Mouse (Mus musculus): ENCODE results near the gene Tpcn2. TPM values are rescaled to one million over a fixed set of nuclear protein-coding genes. Genes with fewer than 3 reads are reported as not detected.

Gene Tpcn2
- total RNA-seq, 2 experiments from 2014 or later: 3.2 to 3.6 TPM

DNA sequence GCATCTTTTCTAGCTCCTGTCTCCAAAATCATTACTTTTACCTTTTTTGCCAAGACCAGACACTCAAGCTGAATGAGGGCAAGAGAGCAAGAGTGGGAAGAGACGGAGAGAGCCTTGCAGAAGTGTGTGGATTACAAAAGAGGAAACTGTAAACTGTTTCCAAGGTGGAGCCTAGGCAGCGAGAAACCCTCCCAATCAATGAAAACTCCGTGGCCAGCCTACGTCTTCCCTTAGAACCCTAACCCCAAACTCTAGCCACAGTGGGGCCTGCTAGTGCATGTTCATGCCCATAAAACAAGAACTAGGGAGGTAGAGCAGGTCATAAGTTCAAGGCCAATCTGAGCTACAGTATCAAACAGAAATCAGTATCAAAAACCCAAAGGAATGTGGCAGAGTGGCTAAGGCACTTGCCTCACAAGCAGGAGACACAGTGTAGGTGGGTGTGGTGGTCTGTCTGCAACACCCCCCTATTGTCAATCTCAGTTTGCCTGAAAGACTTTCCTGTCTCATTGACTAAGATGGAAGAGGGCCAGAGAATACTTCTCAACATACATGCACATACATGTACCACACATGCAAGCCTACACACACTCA is 73.2 kb downstream of the Tpcn2 start:
- intact Hi-C loops (cut with DNase I): no loop called here
- DNase-seq: no peak

DNA sequence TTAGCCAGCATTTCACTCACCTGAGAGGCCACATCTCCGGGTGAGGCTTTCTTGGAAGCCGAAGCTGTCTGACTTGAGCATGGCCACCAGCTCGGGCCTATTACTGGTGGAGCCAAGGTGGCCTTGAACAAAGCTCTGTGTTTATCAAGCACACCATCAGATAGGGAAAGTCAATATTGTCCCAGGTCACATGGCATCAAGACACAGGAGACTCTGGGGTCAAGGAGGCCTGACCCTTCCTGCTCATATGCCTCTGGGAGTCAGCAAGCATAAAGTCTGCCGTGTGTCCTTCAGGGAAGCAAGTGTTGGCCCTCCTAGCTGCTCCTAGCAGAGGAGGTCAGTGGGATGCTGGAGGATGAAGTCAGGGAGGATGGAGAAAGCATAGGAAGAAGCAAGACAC is 75.8 kb downstream of the Tpcn2 start, which contains the start of gene 1810010D01Rik:
TSS of gene 1810010D01Rik (minus strand) at position 114 of the 400 bp plus-strand sequence.
- no peak for DNase-seq
- intact Hi-C loops (cut with DNase I): loop anchor here (10.0 kb wide), 1 partner anchor 93 kb away; no protein-coding TSS in a partner anchor

- no peak for DNase-seq
- intact Hi-C loops (cut with DNase I): loop anchor here (10.0 kb wide), 1 partner anchor 92 kb away; no protein-coding TSS in a partner anchor
Observed at GRCm38 (mm10) chr7:145206801-145207200, 77.0 kb downstream of the Tpcn2 start.

- intact Hi-C loops (cut with DNase I): loop anchor here (10.0 kb wide), 1 partner anchor 91 kb away; no protein-coding TSS in a partner anchor
Observed at GRCm38 (mm10) chr7:145206056-145206610, 77.7 kb downstream of the Tpcn2 start.

DNA sequence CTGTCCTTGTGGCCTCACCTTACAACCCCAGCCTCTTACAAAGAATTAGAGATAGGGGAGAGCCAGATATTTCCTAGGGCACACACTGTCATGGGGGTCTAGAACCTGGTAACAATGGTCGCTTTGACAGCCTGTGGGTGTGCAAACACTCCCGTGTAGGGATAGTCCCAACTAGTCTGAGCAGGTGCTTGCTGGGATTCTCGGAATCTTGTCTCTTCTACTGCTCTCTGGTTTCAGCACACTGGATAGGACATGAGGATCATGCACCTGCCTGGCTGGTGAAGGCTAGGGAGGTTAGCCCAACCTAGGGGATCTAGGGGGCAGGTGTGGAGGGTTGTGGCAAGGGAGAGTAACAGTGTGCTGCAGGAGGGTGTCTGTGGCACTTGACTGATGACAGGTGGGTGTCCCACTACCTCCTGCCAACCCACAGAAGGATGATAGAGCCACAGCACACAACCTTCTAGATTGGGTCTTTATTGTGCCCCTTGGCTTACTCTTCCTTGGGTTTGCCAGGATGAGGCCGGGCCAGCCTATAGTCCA is 78.4 kb downstream of the Tpcn2 start:
- intact Hi-C loops (cut with DNase I): loop anchor here (10.0 kb wide), 1 partner anchor 91 kb away; no protein-coding TSS in a partner anchor
- no peak for DNase-seq

More at GRCm38 (mm10) chr7:145206056-145206610, 77.7 kb downstream of the Tpcn2 start:
- DNase-seq: peak; percentile 72 to 82

- DNase-seq: no peak
- intact Hi-C loops (cut with DNase I): loop anchor here (10.0 kb wide), 1 partner anchor 85 kb away; no protein-coding TSS in a partner anchor
Observed at GRCm38 (mm10) chr7:145199711-145200110, 84.1 kb downstream of the Tpcn2 start.

DNA sequence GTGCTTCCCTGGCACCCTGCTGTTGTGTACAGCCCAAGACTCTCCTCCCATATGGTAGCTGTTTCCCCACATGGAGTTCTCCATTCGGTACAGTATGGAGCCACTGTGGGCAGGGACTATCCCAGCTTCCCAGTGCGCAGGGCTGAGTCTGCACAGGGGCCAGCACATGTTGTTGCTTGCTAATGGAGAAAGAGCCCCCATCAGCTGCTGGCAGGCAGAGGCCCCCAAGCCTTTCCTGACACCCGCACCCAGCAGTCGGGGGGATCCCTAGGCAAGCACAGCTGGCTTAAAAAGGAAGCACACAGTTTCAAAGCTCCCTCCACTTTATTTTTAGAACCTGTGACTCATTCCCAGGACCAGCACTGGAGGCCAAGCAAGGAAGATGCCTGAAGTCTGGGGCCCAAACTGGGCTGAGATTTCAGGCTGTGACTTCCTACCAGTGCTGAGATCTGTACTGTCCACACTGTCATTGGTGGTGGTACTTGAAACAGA is 85.5 kb downstream of the Tpcn2 start:
- peak in 1 of 2 experiments; percentile 53 for DNase-seq
- intact Hi-C loops (cut with DNase I): no loop called here

DNA sequence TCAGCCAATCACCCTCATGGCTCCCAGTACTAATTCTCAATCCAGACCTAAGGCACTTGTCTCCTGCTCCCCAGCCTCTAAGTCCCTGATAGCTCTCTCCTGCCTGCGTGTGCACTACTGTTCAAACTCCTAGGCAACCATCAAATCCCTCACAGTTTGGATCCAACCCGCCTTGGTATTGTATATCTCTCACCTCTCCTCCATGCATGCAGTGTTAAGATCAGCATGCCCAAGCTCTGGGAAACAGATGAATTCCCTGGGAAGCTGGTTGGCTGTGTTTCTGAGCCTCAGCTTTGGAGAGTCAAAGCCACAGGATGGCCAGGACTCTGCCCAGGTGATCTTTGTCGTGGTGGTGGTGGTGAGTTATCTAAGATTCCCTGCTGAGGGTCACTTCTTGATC is 86.1 kb downstream of the Tpcn2 start:
- intact Hi-C loops (cut with DNase I): no loop called here
- no peak for DNase-seq

GRCm38 (mm10) chr7:145197042-145197441 is 86.8 kb downstream of the Tpcn2 start:
- intact Hi-C loops (cut with DNase I): no loop called here
- peak in 1 of 2 experiments; percentile 28 for DNase-seq

- DNase-seq: no peak
- intact Hi-C loops (cut with DNase I): no loop called here
Observed at GRCm38 (mm10) chr7:145196340-145196739, 87.5 kb downstream of the Tpcn2 start.

DNA sequence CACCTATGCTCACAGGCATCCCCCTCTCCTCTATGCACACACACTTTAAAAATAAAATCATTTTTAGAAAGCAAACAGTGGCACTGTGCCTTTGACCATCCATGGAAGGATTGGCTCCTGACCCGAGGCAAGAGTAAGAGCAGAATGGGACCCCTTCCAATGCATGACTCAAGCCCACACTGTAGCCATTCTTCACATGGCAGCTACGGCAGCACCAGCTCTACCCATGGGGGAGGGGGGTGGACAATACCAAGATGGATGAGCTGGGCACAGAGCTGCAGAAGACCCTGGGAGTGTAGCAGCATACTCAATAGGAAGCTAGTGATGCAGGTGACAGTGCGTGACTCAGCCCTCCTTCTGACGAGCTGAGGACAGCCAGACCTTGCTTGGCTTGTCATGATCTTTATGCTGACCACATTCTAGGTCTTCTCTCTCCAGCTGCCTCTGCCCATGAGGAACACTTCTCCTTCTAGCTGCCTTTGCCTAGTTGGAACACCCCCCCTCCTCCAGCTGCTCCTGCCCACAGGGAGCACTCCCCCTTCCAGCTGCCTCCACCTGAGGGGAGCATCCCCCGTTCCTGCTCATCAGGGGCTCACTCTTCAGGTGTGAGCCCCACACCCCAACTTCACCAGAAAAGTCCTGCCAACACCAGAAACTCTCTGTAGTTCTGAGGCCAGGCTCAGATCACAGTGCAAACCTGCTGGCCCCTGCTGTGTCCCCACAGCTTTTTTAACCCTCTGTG is 88.5 kb downstream of the Tpcn2 start:
- peak in 1 of 2 experiments; percentile 42 for DNase-seq
- intact Hi-C loops (cut with DNase I): no loop called here

DNA sequence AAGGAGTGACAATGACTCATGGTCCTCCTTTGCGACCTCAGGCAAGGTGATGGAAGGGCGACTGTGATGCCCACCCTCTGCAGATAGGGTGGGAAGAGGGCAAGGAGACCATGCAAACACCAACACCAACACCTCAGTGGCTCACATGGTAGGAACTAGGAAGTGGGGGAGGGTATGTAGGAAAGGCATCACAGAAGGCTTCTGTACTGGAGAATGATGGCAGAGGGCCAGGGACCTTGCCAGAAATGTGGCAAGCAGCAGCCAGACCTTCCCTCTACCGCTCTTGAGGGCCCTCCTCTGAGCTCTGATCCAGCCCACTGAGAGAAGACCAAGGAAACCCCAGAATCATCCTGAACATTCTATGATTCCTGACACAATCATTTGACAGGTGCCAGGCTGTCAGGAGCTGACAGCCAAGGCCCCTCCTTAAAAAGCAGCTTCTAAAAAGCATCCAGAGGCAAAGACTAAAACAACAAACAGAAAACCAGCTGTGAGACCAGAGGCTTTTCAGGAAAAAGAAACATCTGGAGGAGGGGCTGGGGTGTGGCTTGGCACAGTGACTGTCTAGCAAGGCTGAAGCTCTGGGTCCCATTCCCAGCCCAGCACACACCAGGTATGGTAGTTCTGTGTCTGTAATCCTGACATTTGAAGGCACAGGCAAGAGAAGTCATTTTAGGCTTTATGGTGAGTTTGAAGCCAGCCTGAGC is 89.2 kb downstream of the Tpcn2 start:
- intact Hi-C loops (cut with DNase I): no loop called here
- DNase-seq: peak; percentile 59 to 67

GRCm38 (mm10) chr7:145192836-145193235 is 91.0 kb downstream of the Tpcn2 start:
- DNase-seq: no peak
- intact Hi-C loops (cut with DNase I): no loop called here

- intact Hi-C loops (cut with DNase I): no loop called here
Observed at GRCm38 (mm10) chr7:145190520-145190919, 93.3 kb downstream of the Tpcn2 start.

DNA sequence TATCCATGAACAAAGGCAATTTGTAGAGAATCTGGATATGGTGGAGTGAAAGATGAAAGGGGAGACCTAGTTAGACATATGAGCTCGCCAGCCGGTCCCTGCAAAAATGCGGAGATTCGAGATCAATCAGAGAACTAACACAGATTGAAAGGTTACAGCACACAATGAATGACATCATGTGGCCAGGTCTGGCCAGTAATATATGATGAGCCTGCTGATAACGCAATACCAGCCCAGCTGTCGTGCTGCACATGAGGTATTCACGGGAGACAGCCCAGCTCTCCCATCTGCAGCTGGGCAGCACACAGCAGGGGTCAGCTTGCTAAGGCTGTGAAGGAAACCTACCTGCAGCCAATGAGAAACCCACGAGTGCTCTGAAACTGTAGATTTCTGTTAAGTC is 94.5 kb downstream of the Tpcn2 start:
- intact Hi-C loops (cut with DNase I): no loop called here
- no peak for DNase-seq

More at GRCm38 (mm10) chr7:145190520-145190919, 93.3 kb downstream of the Tpcn2 start:
- no peak for DNase-seq

DNA sequence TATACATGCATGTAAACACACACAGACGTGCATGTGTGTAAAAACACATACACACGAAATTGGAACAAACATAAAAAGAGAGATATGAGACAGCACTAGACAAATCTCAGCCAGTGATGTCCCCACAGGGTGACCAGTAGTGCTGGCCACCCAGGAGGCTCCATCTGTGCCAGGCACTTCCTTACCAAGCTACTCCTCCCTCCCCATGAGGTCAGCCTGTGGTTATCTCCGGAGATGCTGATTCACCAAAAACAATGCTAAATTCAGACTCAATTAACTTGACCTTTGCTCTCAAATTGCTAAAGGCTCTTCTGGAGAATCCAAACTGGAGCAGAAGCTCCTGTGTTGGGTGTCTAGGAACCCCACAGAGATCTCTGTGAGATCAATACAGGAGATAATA is 96.0 kb downstream of the Tpcn2 start:
- intact Hi-C loops (cut with DNase I): no loop called here
- no peak for DNase-seq

DNA sequence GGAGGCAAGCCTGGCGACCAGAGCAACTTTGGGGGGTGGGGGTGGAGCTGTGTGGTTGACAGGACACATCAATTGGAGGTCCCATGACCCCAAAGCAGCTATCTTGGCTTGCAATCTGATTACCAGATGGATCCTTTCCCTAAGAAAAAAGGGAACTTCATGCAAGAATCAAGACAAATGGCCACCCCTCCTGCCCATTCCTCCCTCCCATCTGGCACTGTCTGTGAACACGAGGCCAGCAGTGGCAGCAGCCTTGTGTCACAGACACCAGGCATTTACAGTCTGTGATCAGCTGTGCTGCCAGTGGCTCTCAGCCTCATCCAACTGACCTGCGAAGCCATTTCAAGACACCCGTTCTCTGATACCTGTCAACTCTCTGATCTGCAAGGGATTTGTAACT is 101.4 kb downstream of the Tpcn2 start:
- intact Hi-C loops (cut with DNase I): no loop called here
- no peak for DNase-seq

DNA sequence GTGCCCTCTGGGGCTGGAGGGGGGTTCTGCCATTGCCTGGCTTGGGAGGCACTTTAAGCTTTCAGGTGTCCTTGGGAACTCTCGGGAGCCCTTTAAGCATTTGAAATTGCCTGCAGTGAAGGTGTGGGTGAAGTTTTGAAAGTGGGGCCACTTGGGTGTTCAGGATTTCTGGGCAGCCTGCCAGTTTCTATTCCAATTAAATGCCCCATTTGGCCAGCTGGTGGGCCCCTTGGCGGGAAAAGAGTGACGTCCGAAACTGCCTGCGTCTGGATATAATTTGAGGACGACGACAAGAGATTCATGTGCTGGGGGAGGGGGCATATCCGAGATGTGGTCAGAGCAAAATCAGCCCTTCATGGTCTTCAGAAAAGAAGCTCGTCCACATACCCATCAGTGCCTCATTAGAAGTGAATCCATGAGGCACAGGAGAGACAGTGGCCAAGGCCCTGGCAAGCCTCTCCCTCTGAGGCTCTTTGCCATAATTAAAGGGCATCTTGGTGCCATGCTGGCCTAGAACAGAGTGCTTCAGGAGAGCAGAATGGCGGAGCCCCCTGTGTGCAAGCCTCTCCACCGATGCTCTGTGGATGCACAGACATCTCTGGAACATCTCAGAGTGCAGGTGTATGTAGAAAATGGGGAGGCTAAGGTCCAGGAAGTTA is 102.3 kb downstream of the Tpcn2 start:
- DNase-seq: no peak
- intact Hi-C loops (cut with DNase I): no loop called here

DNA sequence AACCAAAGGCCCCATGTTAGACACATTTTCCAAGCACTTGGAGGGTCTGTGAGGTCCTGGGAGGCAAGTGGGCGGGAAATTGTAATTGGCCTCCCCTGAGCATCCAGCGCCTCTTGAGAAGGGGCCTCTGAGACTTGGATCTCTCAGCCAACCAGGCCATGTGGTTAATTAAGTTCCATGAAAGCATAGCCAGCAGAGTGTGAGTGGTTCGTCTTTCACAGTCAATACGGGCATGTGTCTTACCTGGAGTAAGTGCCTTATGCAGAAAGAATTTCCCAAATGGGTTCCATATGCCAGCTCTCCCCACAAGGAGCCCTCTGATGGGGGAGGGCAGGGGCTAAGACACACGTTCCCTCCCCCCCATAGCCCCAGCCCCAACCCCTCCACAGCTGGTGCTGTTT is 104.1 kb downstream of the Tpcn2 start:
- intact Hi-C loops (cut with DNase I): no loop called here
- no peak for DNase-seq

Measured in heart, postnatal 36 days (tissue).